Mouse (Mus musculus) erythroblast, embryonic 14.5 days (primary cell): ENCODE results near the gene Itgb3.

Experiments
- GATA1 ChIP-seq: IDR thresholded peaks from 2 replicates; pipeline ENCODE4 v1.6.1; 2012; ENCODE audit warnings: low read length, inconsistent platforms, mixed read lengths
- TAL1 ChIP-seq: IDR thresholded peaks from 3 replicates; pipeline ENCODE4 v1.6.1; 2012; ENCODE audit warnings: low read length, inconsistent platforms, mixed read lengths

- TF ChIP-seq TAL1 (no peak), GATA1 (no peak)
Measured at GRCm38 (mm10) chr11:104707084-104707483, 99.3 kb downstream of the Itgb3 start.
